Mouse (Mus musculus) midbrain, embryonic 11.5 days (tissue): Measurements from ENCODE around the gene Gm38392. TPM values are rescaled to one million over a fixed set of nuclear protein-coding genes. Genes with fewer than 3 reads are reported as not detected.
A peak's percentile ranks its signal among the peaks of the same experiment; 100 is the strongest.

Experiments used
- ATAC-seq: fragments of 200-750 bp; cut with Nextera tagmentation; 2 replicates; pipeline ENCODE4 v1.8.0; 2017; ENCODE audit warnings: moderate TSS enrichment, moderate library complexity; ENCODE audit not compliant: low FRiP score
- DNase-seq: peaks from one replicate; pipeline ENCODE4 v3.0.0; 2015; ENCODE audit warnings: low spot score; ENCODE audit errors: missing footprints
- H3K27ac ChIP-seq: fragments of 300-500 bp; sonication (generic); 2 replicates; pipeline ENCODE4 v1.5.1; 2014; ENCODE audit warnings: low read depth, low read length
- H3K27me3 ChIP-seq: fragments of 300-500 bp; sonication (generic); 2 replicates; pipeline ENCODE4 v1.6.1; 2014; ENCODE audit warnings: mild to moderate bottlenecking, low read length, moderate library complexity, mixed read lengths; ENCODE audit not compliant: control insufficient read depth, insufficient read depth
- H3K36me3 ChIP-seq: fragments of 300-500 bp; sonication (generic); 2 replicates; pipeline ENCODE4 v1.6.1; 2014; ENCODE audit warnings: mild to moderate bottlenecking, low read length, moderate library complexity, mixed read lengths; ENCODE audit not compliant: control insufficient read depth, insufficient read depth
- H3K4me1 ChIP-seq: fragments of 300-500 bp; sonication (generic); 2 replicates; pipeline ENCODE4 v1.6.1; 2014; ENCODE audit warnings: low read length; ENCODE audit not compliant: control insufficient read depth, insufficient read depth
- H3K4me2 ChIP-seq: fragments of 300-500 bp; sonication (generic); 2 replicates; pipeline ENCODE4 v1.6.1; 2014; ENCODE audit warnings: mild to moderate bottlenecking, moderate library complexity
- H3K4me3 ChIP-seq: fragments of 300-500 bp; sonication (generic); 2 replicates; pipeline ENCODE4 v1.5.1; 2014; ENCODE audit warnings: low read depth, low read length
- H3K9ac ChIP-seq: fragments of 300-500 bp; sonication (generic); 2 replicates; pipeline ENCODE4 v1.6.1; 2014; ENCODE audit warnings: low read length
- H3K9me3 ChIP-seq: fragments of 300-500 bp; sonication (generic); 2 replicates; pipeline ENCODE4 v1.6.1; 2016; ENCODE audit warnings: low read length; ENCODE audit not compliant: control insufficient read depth
- WGBS: fragments of 180-500 bp; shearing (Covaris S2); extraction: QIAGEN DNeasy Blood & Tissue Kit; methylation state at CpG from one replicate; pipeline ENCODE4 v1.1.7; 2014; 5-methylcytosine and 5-hydroxymethylcytosine counted together
- polyA plus RNA-seq: library from polyadenylated mRNA; unstranded; fragments of >200 nt; fragmentation: Nextera tagmentation; extraction: Ambion mirVana; gene quantifications from 2 replicates; pipeline ENCODE4 v1.2.1, GENCODE M21; 2014

The Gm38392 gene
- polyA plus RNA-seq, 1 experiment from 2014 or later: 0.11 TPM

- H3K27me3 ChIP-seq: peaks cover 98% of the 10 kb centered on the region
- no peaks in the 10 kb centered on the region for H3K36me3 ChIP-seq
- peak overlapping the region; percentile 89 for H3K27ac ChIP-seq
- H3K4me3 ChIP-seq: no peak overlapping the region
- peaks cover 44% of the 10 kb centered on the region for H3K4me1 ChIP-seq
- peak overlapping the region; percentile 11; the same call in 1 of the 2 replicates for H3K4me2 ChIP-seq
- 9% methylated on average over 1 of the region's 1 CpGs for WGBS
- peak overlapping the region; percentile 45; the same call in 1 of the 2 replicates for H3K9ac ChIP-seq
- DNase-seq (peak; percentile 84), ATAC-seq (no peak)
- no peaks in the 10 kb centered on the region for H3K9me3 ChIP-seq
Observed at GRCm38 (mm10) chr3:88204751-88205150, 82.3 kb downstream of the Gm38392 start.

GRCm38 (mm10) chr3:88203999-88204700, 82.9 kb downstream of the Gm38392 start:
- Histone ChIP-seq H3K36me3 (no peaks in the 10 kb centered on the region), H3K4me2 (no peak overlapping the region), H3K4me3 (no peak overlapping the region), H3K27me3 (peaks cover 98% of the 10 kb centered on the region), H3K4me1 (peaks cover 38% of the 10 kb centered on the region), H3K27ac (peak overlapping the region; percentile 89), H3K9me3 (no peaks in the 10 kb centered on the region), H3K9ac (peak overlapping the region; percentile 45; the same call in 1 of the 2 replicates)
- DNase-seq (peak; percentile 89), ATAC-seq (no peak)
- 3% methylated on average over 7 of the region's 7 CpGs for WGBS

GRCm38 (mm10) chr3:88203456-88203855, 83.6 kb downstream of the Gm38392 start:
- peaks cover 42% of the 10 kb centered on the region for H3K4me1 ChIP-seq
- H3K27me3 ChIP-seq: peaks cover 99% of the 10 kb centered on the region
- ATAC-seq: no peak
- no peaks in the 10 kb centered on the region for H3K9me3 ChIP-seq
- H3K9ac ChIP-seq: no peak overlapping the region
- H3K36me3 ChIP-seq: no peaks in the 10 kb centered on the region
- H3K4me2 ChIP-seq: no peak overlapping the region
- WGBS: 10% methylated on average over 5 of the region's 5 CpGs
- no peak overlapping the region for H3K27ac ChIP-seq
- no peak overlapping the region for H3K4me3 ChIP-seq
- DNase-seq: no peak

GRCm38 (mm10) chr3:88202986-88203385, 84.0 kb downstream of the Gm38392 start:
- H3K4me3 ChIP-seq: no peak overlapping the region
- WGBS: 1% methylated on average over 6 of the region's 6 CpGs
- H3K9me3 ChIP-seq: no peaks in the 10 kb centered on the region
- peaks cover 99% of the 10 kb centered on the region for H3K27me3 ChIP-seq
- no peaks in the 10 kb centered on the region for H3K36me3 ChIP-seq
- no peak overlapping the region for H3K4me2 ChIP-seq
- H3K9ac ChIP-seq: no peak overlapping the region
- peaks cover 47% of the 10 kb centered on the region for H3K4me1 ChIP-seq
- ATAC-seq: no peak
- no peak overlapping the region for H3K27ac ChIP-seq
- DNase-seq: no peak

GRCm38 (mm10) chr3:88201640-88202039, 85.4 kb downstream of the Gm38392 start:
- Histone ChIP-seq H3K4me3 (no peak overlapping the region), H3K4me1 (peaks cover 50% of the 10 kb centered on the region), H3K4me2 (peak overlapping the region; percentile 44; the same call in 1 of the 2 replicates), H3K27ac (no peak overlapping the region), H3K9ac (no peak overlapping the region), H3K27me3 (peaks cover 98% of the 10 kb centered on the region), H3K9me3 (no peaks in the 10 kb centered on the region), H3K36me3 (no peaks in the 10 kb centered on the region)
- ATAC-seq (no peak), DNase-seq (peak; percentile 93)
- 11% methylated on average over 5 of the region's 5 CpGs for WGBS

GRCm38 (mm10) chr3:88200972-88201330, 86.1 kb downstream of the Gm38392 start:
- H3K4me2 ChIP-seq: peak overlapping the region; percentile 44
- under 1% methylated on average over 32 of the region's 37 CpGs for WGBS
- peak; percentile 91 for DNase-seq
- no peaks in the 10 kb centered on the region for H3K9me3 ChIP-seq
- H3K27me3 ChIP-seq: peaks cover 98% of the 10 kb centered on the region
- peaks cover 44% of the 10 kb centered on the region for H3K4me1 ChIP-seq
- H3K4me3 ChIP-seq: peak overlapping the region; percentile 30
- H3K27ac ChIP-seq: no peak overlapping the region; the same call in 1 of the 2 replicates
- H3K9ac ChIP-seq: peak overlapping the region; percentile 63
- H3K36me3 ChIP-seq: no peaks in the 10 kb centered on the region
- no peak for ATAC-seq

GRCm38 (mm10) chr3:88200161-88200971, 86.6 kb downstream of the Gm38392 start:
- ATAC-seq: no peak
- Histone ChIP-seq H3K27ac (no peak overlapping the region; the same call in 1 of the 2 replicates), H3K9ac (peak overlapping the region; percentile 63), H3K27me3 (peaks cover 98% of the 10 kb centered on the region), H3K4me2 (peak overlapping the region; percentile 44), H3K9me3 (no peaks in the 10 kb centered on the region), H3K4me1 (peaks cover 44% of the 10 kb centered on the region), H3K36me3 (no peaks in the 10 kb centered on the region), H3K4me3 (peak overlapping the region; percentile 30)
- DNase-seq: peak; percentile 97
- under 1% methylated on average over 61 of the region's 61 CpGs for WGBS

GRCm38 (mm10) chr3:88199541-88200110, 87.4 kb downstream of the Gm38392 start:
- H3K9ac ChIP-seq: no peak overlapping the region
- H3K27ac ChIP-seq: no peak overlapping the region
- H3K4me3 ChIP-seq: no peak overlapping the region
- no peaks in the 10 kb centered on the region for H3K36me3 ChIP-seq
- 21% methylated on average over 2 of the region's 2 CpGs for WGBS
- DNase-seq (peak; percentile 90), ATAC-seq (no peak)
- peaks cover 96% of the 10 kb centered on the region for H3K27me3 ChIP-seq
- no peak overlapping the region for H3K4me2 ChIP-seq
- no peaks in the 10 kb centered on the region for H3K9me3 ChIP-seq
- H3K4me1 ChIP-seq: peaks cover 37% of the 10 kb centered on the region
